Mouse (Mus musculus): ENCODE data around the gene Spryd4.
"Not testable (repeated sequence)": the region's sequence is repeated elsewhere in the genome, so short reads cannot be mapped to it uniquely, and the experiment has no call there.

Gene Spryd4

GRCm38 (mm10) chr10:128225064-128225463 lies 13.5 kb upstream of the Spryd4 start:
- no peak for DNase-seq

DNA sequence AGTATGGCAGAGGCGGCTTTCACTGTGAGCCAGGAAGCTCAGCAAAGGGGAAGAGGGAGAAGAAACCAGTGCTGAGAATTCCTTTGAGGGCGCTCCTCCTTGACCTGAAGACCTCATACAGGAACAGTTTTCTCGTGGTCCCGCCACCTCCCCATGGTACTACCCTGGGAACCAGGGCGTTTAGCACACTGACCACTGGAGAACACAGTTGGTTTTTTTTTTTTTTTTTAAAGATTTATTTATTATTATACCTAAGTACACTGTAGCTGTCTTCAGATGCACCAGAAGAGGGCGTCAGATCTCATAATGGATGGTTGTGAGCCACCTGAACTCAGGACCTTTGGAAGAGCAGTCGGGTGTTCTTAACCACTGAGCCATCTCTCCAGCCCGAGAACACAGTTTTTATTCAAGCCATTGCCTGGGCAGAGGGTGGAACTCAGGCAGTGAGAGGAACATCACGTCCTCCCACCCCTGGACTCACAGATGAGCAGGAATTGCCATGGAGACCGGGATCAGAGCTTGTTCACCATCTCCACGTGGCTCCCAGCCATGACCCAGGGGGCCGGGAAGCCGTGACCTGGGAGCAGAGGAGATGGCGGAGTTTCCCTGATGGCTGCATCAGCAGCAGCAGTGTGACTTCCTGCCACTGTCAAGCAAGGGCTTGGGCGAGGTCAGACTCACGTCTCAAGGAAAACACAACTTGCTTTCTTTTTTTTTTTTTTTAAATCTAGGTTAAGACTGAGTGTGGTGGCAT lies 10.1 kb upstream of the Spryd4 start:
- no peak for DNase-seq

DNA sequence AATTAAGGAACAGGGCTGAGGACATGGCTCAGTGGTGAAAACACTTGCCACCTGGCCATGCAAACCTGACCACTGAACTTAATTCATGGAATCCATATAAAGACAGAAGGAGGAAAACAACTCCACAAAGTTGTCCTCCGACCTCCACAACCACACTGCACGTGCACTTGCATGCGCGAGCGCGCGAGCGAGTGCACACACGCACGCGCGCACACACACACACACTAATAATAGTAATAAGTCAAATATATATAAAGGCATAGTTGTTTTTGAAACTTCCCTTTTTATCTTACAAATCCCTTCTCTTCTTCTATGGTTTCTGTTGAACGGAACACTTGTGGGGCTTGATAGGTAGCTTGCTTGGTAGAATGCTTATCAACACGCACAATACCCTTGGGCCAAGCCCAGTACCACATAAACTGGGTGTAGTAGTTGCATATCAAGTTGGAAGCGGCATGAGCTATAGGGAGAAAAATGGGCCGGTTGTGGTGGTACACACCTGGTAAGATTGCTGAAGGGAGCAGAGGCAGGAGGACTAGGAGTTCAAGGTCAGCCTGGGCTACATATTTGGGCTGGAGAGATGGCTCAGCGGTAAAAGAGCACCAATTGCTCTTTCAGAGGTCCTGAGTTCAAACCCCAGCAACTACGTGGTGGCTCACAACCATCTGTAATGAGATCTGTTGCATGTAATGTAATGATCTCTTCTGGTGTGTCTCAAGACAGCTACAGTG lies 6.9 kb upstream of the Spryd4 start:
- DNase-seq, result no peak

DNA sequence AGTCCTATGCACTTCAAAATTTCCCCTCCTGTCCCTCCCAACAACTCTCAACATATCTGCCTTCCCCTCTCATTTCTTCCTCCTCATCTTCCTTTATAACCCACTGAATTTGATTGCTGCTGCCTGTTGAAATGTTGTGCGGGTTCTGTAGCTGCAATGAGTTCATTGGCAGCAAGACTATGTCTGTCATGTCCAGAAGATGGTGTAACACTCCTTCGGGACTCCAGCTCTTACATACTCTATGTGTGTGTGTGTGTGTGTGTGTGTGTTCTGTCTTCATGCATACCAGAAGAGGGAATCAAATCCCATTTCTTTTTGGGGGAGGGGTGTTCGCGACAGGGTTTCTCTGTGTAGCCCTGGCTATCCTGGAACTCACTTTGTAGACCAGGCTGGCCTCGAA lies 3.4 kb upstream of the Spryd4 start:
- no peak for DNase-seq

DNA sequence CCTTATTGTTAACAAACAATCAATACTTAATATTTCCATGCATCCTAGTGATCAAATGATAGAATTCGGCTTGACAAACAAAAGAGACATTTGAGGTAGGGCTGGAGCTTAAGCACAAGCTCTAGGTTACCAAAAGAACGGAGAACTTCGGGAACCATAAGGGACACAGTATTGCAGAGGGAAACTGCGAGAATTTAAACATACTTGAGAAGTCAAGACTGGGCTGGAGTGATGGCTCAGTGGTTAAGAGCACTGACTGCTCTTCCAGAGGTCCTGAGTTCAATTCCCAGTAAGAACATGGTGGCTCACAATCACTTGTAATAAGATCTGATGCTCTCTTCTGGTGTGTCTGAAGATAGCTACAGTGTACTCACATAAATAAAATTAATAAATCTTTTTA lies 2.5 kb upstream of the Spryd4 start:
- DNase-seq, result not testable (repeated sequence)

DNA sequence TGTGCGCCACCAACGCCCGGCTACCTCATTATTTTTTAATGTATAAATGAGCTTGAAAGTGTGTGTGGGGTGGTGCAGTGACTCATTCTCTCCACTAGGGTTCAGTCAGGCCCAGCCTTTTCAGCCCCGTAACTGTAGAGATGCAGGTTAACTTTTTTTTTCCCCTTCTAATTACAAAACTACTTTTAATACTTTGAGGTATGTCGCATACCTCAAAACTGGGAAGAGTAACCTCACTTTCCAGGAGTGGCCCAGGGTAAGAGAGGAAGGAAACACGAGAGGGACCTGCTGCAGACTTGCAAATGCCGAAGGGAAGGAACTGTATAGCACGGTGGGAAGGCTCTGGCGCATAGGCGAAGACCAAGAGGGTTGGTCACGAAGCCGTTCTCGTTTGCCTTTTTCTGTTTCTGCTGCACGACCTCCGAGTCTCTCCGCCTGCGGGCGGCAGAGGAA lies 1.3 kb upstream of the Spryd4 start:
- DNase-seq, result peak; percentile 68 to 80

- no peak for DNase-seq
Measured at GRCm38 (mm10) chr10:128212148-128212547, 541 bp upstream of the Spryd4 start.

GRCm38 (mm10) chr10:128210954-128211353 lies 653 bp downstream of the Spryd4 start:
- peak in 1 of 2 experiments; percentile 11 for DNase-seq

GRCm38 (mm10) chr10:128210131-128210530 lies 1.5 kb downstream of the Spryd4 start:
- no peak for DNase-seq

GRCm38 (mm10) chr10:128209311-128210009 lies 2.1 kb downstream of the Spryd4 start:
- no peak for DNase-seq

DNA sequence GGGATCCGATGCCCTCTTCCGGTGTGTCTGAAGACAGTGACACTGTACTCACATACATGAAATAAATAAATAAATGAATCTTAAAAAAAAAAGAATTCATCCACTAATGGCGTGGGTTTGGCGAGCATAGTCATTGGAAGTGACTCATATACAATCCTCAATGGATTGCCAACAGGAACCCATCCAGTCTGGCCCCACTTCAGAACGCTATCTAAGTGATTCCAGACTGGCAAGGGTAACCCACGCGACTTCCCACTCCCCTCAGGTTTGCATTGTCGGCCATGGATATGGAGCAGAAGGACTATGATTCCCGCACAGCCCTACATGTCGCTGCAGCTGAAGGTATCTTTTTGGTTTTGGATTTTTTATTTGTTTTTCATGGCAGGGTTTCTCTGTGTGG lies 3.3 kb downstream of the Spryd4 start:
- no peak for DNase-seq

DNA sequence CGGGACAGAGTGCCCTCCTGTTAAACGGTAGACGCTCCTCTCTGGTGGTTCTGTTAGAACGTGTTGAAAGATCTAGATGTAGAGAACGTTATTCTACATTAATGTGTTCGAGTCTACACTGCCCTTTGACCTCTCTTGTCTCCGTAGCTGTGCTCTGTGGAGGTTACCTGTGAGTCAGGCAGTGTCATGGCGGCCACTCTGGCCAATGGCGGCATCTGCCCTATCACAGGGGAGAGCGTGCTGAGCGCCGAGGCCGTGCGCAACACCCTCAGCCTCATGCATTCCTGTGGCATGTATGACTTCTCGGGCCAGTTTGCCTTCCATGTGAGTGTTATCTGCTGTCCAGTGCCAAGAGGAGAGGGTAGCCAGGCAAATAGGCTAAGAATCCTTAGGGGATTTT lies 6.7 kb downstream of the Spryd4 start:
- DNase-seq, result no peak

- no peak for DNase-seq
Measured at GRCm38 (mm10) chr10:128201856-128202255, 9.8 kb downstream of the Spryd4 start.

DNA sequence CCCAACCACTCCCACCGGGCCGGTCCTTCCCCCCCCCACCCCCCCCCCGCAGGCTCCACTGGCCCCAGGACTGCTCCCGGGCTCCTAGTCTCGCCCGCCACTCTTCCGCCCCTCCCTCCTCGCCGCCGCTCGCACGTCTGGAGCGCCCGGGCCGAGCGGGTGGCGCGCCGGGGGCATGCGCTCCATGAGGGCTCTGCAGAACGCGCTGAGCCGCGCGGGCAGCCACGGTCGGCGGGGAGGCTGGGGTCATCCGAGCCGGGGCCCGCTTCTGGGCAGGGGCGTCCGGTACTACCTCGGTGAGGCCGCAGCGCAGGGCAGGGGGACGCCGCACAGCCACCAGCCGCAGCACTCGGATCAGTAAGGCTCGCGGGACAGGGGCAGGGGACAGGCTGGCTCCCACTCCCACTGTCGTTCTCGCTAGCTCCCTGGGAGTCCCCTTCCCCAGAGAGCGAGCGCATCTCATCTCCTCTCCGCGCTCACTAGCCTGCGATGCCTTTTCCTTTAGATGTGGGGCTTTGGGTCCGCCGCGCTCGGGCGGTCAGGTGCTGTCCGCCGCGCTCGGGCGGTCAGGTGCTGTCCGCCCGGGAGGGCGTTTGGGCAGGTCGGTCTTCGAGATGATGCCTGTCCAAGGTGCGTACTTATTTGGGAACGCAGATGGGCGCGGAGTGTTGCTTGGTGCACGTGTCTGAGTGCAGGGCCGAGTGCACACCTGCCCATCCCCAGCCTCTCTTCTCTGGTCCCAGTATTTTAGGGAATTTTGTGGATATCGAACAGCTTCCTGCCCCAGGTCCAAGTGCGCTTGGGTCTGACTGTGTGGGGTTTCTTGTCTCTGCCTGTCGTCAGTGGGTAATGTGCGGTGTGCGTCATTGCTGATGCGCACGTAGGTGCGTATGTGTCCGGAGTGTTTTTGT lies 16.8 kb downstream of the Spryd4 start:
- no peak for DNase-seq

DNA sequence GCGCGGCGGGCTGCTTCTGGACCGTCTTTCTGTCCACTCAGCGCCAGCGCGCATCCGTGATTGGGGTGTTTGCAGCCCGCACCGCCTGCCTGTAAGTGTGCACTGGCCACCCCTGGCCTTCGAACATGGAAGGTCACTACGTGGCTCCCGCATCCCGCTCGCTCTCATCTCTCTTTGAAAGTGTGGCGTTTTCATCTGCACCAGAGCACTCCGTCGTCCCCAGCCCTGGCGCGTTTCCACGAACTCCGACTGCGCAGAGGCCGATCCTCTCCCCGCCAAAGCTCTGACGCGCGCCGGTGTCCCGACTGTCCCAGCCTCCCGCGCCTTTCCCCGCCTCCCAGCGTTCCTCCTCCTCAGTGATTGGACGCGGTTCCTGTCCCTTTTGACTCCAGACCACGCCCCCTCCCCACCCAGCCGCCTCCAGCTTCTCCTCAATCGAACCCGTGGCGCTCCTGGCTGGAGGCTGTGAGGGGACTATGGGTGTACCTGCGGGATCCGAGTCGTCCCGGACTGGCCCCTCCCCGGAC lies 17.5 kb downstream of the Spryd4 start, which contains the start of gene Gls2:
Gls2 (plus strand) TSS at position 434 of the 527 bp plus-strand sequence.
- DNase-seq, result peak; percentile 95 to 97

GRCm38 (mm10) chr10:128193113-128193512 lies 18.5 kb downstream of the Spryd4 start:
- DNase-seq, result no peak

DNA sequence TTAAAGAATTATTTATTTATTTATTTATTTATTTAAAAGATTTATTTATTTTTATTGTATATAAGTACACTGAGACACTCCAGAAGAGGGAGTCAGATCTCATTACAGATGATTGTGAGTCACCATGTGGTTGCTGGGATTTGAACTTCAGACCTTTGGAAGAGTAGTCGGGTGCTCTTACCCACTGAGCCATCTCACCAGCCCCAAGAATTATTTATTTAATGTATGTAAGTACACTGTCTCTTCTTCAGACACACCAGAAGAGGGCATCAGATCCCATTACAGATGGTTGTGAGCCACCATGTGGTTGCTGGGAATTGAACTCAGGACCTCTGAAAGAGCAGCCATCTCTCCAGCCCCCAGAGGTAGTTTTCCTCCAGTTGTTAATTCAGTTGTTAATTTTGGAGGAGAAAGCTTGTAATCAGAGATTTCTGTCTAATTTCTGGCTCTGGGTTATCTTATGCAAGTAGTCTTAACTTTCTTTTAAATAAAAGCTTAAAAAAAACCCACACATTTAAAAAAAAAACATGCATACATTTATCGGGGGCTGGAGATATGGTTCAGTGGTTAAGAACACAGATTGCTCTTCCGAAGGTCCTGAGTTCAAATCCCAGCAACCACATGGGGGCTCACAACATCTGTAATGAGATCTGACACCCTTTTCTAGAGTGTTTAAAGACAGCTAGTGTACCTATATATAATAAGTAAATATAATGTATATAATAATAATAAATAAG lies 19.4 kb downstream of the Spryd4 start:
- DNase-seq, result not testable (repeated sequence)

DNA sequence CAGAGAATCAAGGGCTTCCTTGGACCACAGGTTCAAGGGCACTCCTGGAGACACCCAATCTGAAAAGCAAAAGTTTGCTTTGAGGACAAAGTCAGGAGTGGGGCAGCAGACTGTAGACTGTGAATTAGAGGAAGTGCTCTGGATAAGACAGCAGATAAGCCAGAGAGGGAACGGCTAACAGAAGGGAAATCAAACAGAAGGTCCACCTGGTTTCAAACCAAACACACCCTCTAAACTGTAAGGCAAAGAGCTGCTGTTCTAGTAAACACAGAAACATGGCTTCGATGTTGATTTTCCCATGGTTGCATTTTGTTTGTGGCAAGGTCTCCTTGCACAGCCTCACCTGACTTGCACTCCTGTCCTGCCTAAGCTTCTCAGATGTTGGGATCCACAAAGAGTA lies 20.1 kb downstream of the Spryd4 start:
- no peak for DNase-seq

GRCm38 (mm10) chr10:128188242-128188877 lies 23.2 kb downstream of the Spryd4 start:
- peak; percentile 58 to 86 for DNase-seq

DNA sequence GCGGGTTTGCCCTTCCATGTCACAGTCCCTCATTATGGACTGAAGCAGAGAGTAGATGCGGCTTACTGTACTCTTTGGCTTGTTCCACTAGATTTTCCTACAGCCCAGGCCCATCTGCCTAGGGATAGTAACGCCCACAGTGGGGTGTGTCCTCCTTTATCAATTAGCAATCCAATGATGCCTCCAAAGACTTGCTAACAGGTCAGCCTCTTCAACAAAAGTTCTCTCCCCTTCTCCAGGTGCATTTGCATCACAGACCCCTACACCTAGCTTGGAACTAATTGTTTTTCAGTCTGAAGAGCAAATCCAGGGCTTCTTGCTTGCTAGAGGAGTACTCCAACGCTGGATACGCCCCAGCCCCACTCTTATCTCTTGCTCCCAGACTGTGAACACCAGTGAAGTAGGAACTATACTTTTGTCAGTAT lies 24.4 kb downstream of the Spryd4 start:
- no peak for DNase-seq

DNA sequence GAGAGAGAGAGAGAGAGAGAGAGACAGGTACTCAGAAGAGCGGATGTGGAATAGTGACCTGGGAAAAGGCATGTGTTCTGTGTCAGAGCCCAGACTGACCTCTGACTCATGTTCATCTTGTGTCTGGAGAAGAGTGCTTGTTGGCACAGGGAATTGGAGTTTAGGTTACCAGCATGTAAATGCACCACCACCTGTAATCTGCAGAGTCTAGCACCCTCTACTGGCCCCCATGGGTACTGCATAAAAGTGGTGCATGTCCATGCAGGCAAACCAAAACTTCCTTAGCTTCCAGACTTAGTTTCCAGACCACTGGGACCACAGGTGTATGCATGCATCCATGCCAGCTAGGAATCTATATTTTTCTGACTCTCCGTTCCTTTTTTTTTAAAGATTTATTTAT lies 25.6 kb downstream of the Spryd4 start:
- peak; percentile 69 to 87 for DNase-seq
